Mouse (Mus musculus): ENCODE results near the gene Zfp777. TPM values are rescaled to one million over a fixed set of nuclear protein-coding genes. Genes with fewer than 3 reads are reported as not detected.

Zfp777 gene
- total RNA-seq (2014; fragmentation: Nextera tagmentation) (22.2 and 22.8 TPM in 2 replicates), total RNA-seq (2017) (37.6 and 40.1 TPM in 2 replicates)

- peak; percentile 61 for ATAC-seq (replicated peaks; ENCODE audit: poor library complexity, severe bottlenecking)
These were observed at the start of gene Zfp777 for GRCm38 (mm10) chr6:48048426-48049272. TSS of gene Zfp777 (minus strand) at chr6:48048911.

- peak; percentile 16; the same call in 1 of the 2 replicates for ATAC-seq (replicated peaks; ENCODE audit: poor library complexity, severe bottlenecking)
These were observed 38.4 kb upstream of the Zfp777 start for GRCm38 (mm10) chr6:48086957-48087715.

GRCm38 (mm10) chr6:48086471-48086878 is 37.8 kb upstream of the Zfp777 start, which contains the start of gene Zfp746:
TSS of gene Zfp746 (minus strand) at chr6:48086593.
- ATAC-seq (replicated peaks; ENCODE audit: poor library complexity, severe bottlenecking) = peak; percentile 79

GRCm38 (mm10) chr6:48085521-48086404 is 37.1 kb upstream of the Zfp777 start:
- ATAC-seq (replicated peaks; ENCODE audit: poor library complexity, severe bottlenecking) = peak; percentile 43

- ATAC-seq (replicated peaks; ENCODE audit: poor library complexity, severe bottlenecking) = peak; percentile 39
These were observed 35.1 kb upstream of the Zfp777 start for GRCm38 (mm10) chr6:48083733-48084191.

- ATAC-seq (replicated peaks; ENCODE audit: poor library complexity, severe bottlenecking) = no peak
These were observed 33.2 kb upstream of the Zfp777 start for GRCm38 (mm10) chr6:48081952-48082351.

GRCm38 (mm10) chr6:48081021-48081420 is 32.3 kb upstream of the Zfp777 start:
- no peak for ATAC-seq (replicated peaks; ENCODE audit: poor library complexity, severe bottlenecking)

- peak; percentile 92 for ATAC-seq (replicated peaks; ENCODE audit: poor library complexity, severe bottlenecking)
These were observed 24.6 kb upstream of the Zfp777 start for GRCm38 (mm10) chr6:48073316-48073715.

GRCm38 (mm10) chr6:48067492-48067891 is 18.8 kb upstream of the Zfp777 start:
- no peak for ATAC-seq (replicated peaks; ENCODE audit: poor library complexity, severe bottlenecking)

- no peak for ATAC-seq (replicated peaks; ENCODE audit: poor library complexity, severe bottlenecking)
These were observed 16.9 kb upstream of the Zfp777 start for GRCm38 (mm10) chr6:48065587-48066075.

GRCm38 (mm10) chr6:48064451-48064850 is 15.7 kb upstream of the Zfp777 start:
- no peak for ATAC-seq (replicated peaks; ENCODE audit: poor library complexity, severe bottlenecking)

GRCm38 (mm10) chr6:48063940-48064339 is 15.2 kb upstream of the Zfp777 start:
- no peak for ATAC-seq (replicated peaks; ENCODE audit: poor library complexity, severe bottlenecking)

GRCm38 (mm10) chr6:48060895-48061294 is 12.2 kb upstream of the Zfp777 start:
- no peak for ATAC-seq (replicated peaks; ENCODE audit: poor library complexity, severe bottlenecking)

GRCm38 (mm10) chr6:48060421-48060820 is 11.7 kb upstream of the Zfp777 start:
- no peak for ATAC-seq (replicated peaks; ENCODE audit: poor library complexity, severe bottlenecking)

- ATAC-seq (replicated peaks; ENCODE audit: poor library complexity, severe bottlenecking) = no peak
These were observed 3.4 kb upstream of the Zfp777 start for GRCm38 (mm10) chr6:48052136-48052535.

- no peak for ATAC-seq (replicated peaks; ENCODE audit: poor library complexity, severe bottlenecking)
These were observed 3.0 kb upstream of the Zfp777 start for GRCm38 (mm10) chr6:48051666-48052065.

- ATAC-seq (replicated peaks; ENCODE audit: poor library complexity, severe bottlenecking) = peak; percentile 63
These were observed 758 bp upstream of the Zfp777 start for GRCm38 (mm10) chr6:48049273-48050065.

GRCm38 (mm10) chr6:48047450-48048351 is 1.0 kb downstream of the Zfp777 start:
- peak; percentile 26; the same call in 1 of the 2 replicates for ATAC-seq (replicated peaks; ENCODE audit: poor library complexity, severe bottlenecking)

Measured in granulocyte monocyte progenitor cell, adult 5-6 weeks (primary cell).